Mouse (Mus musculus): ENCODE measurements around the gene Endog. TPM values are rescaled to one million over a fixed set of nuclear protein-coding genes. Genes with fewer than 3 reads are reported as not detected.

Endog gene
- 52.5 and 63.3 TPM in 2 replicates for polyA plus RNA-seq (2015; fragmentation: Nextera tagmentation; extraction: Ambion mirVana)

DNA sequence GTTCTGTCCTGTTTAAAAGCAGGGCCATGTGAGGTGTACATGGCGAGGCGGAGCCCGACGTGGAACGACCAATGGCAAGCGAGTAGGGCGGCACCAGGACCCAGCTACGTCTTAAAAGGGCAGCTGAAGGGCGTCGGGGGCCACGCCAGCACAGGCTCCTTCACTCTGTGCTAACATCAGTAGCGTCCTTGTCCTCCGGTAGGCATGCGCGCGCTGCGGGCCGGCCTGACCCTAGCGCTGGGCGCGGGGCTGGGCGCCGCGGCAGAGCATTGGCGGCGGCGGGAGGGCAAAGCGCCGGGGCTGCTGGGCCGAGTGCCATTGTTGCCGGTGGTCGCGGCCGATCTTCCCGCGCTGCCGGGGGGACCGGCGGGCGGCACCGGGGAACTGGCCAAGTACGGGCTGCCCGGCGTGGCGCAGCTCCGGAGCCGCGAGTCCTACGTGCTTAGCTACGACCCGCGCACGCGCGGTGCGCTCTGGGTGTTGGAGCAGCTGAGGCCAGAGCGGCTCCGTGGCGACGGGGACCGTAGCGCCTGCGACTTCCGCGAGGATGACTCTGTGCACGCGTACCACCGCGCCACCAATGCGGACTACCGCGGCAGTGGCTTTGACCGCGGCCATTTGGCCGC lies at the start of gene Endog:
Gene Endog (plus strand): TSS at position 123 of the 626 bp plus-strand sequence.

DNA sequence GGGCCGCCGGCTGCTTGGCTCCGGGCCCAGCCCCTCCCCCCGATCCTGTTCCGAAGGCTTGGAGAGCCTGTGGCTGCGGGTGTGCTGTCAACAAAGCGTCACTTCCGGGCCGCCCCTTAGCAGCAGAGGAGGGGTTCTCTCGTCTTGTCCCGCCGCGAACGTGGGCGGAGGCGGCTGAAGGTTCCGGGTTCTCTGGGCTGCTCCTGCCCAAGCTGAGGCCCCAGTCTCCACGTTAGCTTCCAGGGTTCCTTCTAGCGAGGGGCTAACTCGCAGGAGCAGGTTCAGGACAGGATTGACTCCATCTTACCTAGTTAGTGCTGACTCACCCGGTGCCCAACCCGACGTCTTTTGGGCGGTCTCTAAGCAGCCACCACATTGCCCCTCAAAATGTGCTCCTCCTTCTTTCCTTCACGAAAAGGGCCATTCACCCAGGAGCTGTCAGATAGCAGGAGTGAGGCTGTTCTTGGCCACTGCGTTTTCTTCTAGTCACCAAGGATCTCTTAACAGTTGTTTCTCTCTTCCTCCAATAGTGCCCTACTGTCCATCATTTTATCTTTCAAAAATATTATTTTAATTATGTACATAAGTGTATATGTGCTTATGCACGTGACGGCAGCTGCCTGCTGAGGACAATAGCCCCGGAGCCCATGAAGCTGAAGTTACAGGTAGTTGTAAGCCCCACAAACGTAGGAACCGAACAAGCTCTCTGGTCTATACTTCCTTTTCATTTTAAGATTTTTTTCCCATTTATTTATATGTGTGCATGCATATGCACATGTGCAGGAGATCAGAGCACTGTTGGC lies 46.6 kb upstream of the Endog start, which contains the start of gene Zer1:
Gene Zer1 (minus strand): TSS at position 114 of the 803 bp plus-strand sequence.

DNA sequence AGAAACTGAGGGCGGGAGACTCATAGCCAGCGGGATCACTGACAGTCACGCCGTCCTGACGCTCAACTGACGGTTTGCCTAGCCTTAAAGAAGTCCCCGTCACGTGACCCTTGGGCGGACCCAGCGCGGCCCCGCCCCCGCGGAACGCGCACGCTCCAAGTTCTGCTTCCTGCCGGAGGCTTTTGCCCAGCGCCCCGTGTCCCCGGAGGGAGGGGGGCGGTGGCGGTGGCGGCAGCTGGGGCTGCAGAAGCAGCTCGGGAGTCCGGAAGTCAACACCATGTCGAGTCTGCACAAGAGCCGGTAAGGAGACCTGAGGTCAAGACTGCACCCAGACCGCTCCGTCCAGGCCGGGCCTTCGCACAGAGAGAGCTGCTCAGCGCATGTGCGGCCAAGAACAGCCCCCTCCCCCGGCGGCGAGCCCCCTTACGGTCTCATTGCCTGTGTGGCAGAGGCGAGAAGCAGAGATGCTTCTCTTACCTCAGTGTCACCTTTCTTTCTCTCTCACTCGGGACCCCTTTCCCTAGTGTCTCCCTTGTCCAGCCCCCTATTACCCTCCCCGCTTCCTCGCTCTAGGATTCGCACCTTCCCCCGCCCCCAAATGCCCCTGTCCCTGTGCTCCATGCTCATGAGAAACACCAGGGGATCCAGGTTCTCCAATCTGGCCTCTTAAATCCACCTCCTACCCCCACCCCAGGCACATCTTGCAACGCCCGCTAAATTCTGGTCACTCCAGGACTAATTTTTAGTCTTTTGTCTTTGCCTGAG lies 37.5 kb upstream of the Endog start, which contains the start of gene Tbc1d13:
Gene Tbc1d13 (plus strand): TSS at position 134 of the 765 bp plus-strand sequence.

DNA sequence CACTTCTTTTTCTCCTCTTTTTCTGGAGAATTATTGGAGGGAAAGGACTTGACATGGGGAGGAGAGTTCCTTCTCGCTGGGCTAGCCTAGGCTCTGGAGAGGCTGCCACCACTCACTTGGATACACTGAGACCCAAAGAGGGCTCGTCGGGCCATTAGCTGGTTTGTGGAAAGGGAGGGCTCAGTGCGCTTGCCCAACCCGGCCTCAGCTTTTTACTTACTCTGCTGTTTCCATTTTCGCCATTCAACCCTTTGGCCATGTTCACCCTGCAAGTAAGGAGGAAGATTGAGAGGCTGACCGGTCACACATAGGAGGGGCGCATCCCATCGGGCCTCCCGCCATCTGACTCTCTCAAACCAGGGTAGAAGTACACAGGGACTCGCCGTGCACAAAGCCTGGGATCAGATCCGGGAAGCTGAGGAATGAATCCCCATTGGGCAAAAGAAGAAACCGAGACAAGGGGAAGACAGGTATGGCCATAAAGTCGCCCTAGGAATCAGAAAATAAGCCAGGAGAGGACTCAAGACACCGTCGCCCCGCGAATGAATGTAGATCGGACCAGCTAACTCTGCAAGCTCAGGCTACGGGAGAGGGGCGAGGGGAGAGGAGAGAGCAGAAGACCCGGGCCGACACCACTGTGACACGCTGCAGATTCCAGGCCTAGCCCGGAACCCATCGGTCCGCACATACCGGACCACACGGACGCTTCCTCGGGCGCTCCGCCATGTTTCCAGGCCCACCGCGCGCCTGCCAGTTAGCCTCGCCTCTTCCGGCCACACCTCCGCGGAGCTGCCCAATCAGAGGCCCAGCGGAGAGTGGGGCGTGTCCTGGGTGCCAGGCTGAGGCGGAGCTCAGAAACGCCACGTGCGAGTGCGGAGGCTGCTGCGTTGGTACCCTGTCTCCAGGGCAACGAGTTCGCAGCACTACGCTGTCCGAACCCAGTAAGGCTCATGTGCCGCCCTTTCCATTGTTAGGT lies 6.7 kb downstream of the Endog start, which contains the start of gene Spout1:
Gene Spout1 (minus strand): TSS at position 760 of the 976 bp plus-strand sequence.

DNA sequence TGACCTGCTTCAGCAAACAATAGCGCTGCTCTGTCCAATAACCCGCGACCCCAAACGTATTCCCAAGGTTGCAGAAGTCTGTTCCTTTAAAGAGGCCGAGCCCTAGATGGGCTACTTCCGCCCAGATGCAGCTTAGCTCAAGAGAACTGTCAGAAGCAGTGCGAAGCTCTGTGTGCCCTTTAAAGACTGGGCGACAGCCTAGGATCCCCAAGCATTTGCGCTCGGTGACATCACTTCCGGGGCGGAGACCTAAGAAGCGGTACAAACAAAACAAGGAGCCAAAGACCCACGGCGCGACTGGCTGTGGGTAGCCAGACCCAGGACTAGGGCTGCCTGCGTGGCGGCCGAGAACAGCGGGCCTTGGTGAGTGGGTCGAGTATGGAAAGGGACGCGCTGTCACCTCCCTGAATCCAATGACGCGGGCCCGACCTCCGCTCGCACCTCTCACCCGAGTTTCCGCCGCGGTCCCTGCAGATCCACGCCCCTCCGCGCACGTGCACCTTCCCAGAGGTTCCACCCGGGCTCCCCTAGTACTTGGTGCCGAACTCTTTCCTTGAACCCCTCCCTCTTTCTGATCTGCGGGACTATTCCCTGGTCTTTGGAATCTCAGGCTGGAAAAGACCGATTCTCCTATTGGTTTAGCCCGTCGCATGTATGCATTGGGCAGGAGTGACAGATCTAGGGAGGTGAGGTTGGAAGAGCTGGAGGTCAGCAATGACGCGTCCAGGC lies 34.5 kb downstream of the Endog start, which contains the start of gene Kyat1:
Gene Kyat1 (minus strand): TSS at position 219 of the 729 bp plus-strand sequence.

Other genes with a start within 250 kb of the Endog start
- gene Gle1, start 236.1 kb upstream of the Endog start, polyA plus RNA-seq (2015; fragmentation: Nextera tagmentation; extraction: Ambion mirVana): 24.8 and 25.7 TPM in 2 replicates
- 53.7 and 54.5 TPM in 2 replicates for gene Sptan1, start 205.9 kb upstream of the Endog start, polyA plus RNA-seq (2015; fragmentation: Nextera tagmentation; extraction: Ambion mirVana)
- gene Wdr34, start 122.6 kb upstream of the Endog start, polyA plus RNA-seq (2015; fragmentation: Nextera tagmentation; extraction: Ambion mirVana): 12.5 and 13.9 TPM in 2 replicates
- gene Set, start 114.1 kb upstream of the Endog start, polyA plus RNA-seq (2015; fragmentation: Nextera tagmentation; extraction: Ambion mirVana): 133 and 153 TPM in 2 replicates
- 3.1 and 3.2 TPM in 2 replicates for gene Pkn3, start 93.8 kb upstream of the Endog start, polyA plus RNA-seq (2015; fragmentation: Nextera tagmentation; extraction: Ambion mirVana)
- gene Zdhhc12, start 77.8 kb upstream of the Endog start, polyA plus RNA-seq (2015; fragmentation: Nextera tagmentation; extraction: Ambion mirVana): 7.4 and 9.1 TPM in 2 replicates
- 3.4 and 4.3 TPM in 2 replicates for gene Zer1, start 46.9 kb upstream of the Endog start, polyA plus RNA-seq (2015; fragmentation: Nextera tagmentation; extraction: Ambion mirVana)
- 2.5 and 4.2 TPM in 2 replicates for gene Tbc1d13, start 37.7 kb upstream of the Endog start, polyA plus RNA-seq (2015; fragmentation: Nextera tagmentation; extraction: Ambion mirVana)
- gene Spout1, start 7.0 kb downstream of the Endog start, polyA plus RNA-seq (2015; fragmentation: Nextera tagmentation; extraction: Ambion mirVana): 14.9 and 20.0 TPM in 2 replicates
- gene Kyat1, start 34.4 kb downstream of the Endog start, polyA plus RNA-seq (2015; fragmentation: Nextera tagmentation; extraction: Ambion mirVana): 9.6 TPM in 2 replicates
- gene Lrrc8a, start 66.2 kb downstream of the Endog start, polyA plus RNA-seq (2015; fragmentation: Nextera tagmentation; extraction: Ambion mirVana): 17.7 and 19.1 TPM in 2 replicates
- gene Gm28035, start 69.1 kb downstream of the Endog start, polyA plus RNA-seq (2015; fragmentation: Nextera tagmentation; extraction: Ambion mirVana): 0.10 and 0.16 TPM in 2 replicates
- gene Phyhd1, start 94.7 kb downstream of the Endog start, polyA plus RNA-seq (2015; fragmentation: Nextera tagmentation; extraction: Ambion mirVana): 22.3 and 22.4 TPM in 2 replicates
- not detected in 2 replicates for gene Gm28038, start 109.5 kb downstream of the Endog start, polyA plus RNA-seq (2015; fragmentation: Nextera tagmentation; extraction: Ambion mirVana)
- 27.4 and 34.2 TPM in 2 replicates for gene Dolk, start 114.8 kb downstream of the Endog start, polyA plus RNA-seq (2015; fragmentation: Nextera tagmentation; extraction: Ambion mirVana)
- gene Nup188, start 114.9 kb downstream of the Endog start, polyA plus RNA-seq (2015; fragmentation: Nextera tagmentation; extraction: Ambion mirVana): 8.8 and 9.5 TPM in 2 replicates
- gene Sh3glb2, start 187.8 kb downstream of the Endog start, polyA plus RNA-seq (2015; fragmentation: Nextera tagmentation; extraction: Ambion mirVana): 52.3 and 73.6 TPM in 2 replicates
- 14.9 and 16.2 TPM in 2 replicates for gene Miga2, start 192.7 kb downstream of the Endog start, polyA plus RNA-seq (2015; fragmentation: Nextera tagmentation; extraction: Ambion mirVana)
- gene Dolpp1, start 220.8 kb downstream of the Endog start, polyA plus RNA-seq (2015; fragmentation: Nextera tagmentation; extraction: Ambion mirVana): 16.2 and 19.4 TPM in 2 replicates
- 227 and 232 TPM in 2 replicates for gene Crat, start 244.3 kb downstream of the Endog start, polyA plus RNA-seq (2015; fragmentation: Nextera tagmentation; extraction: Ambion mirVana)
- gene Ptpa, start 244.5 kb downstream of the Endog start, polyA plus RNA-seq (2015; fragmentation: Nextera tagmentation; extraction: Ambion mirVana): 84.5 and 101 TPM in 2 replicates